Mouse (Mus musculus) C2C12 (cell line): ENCODE measurements at regions not wholly inside any gene's neighbourhood (a gene's known extent, or its start where the extent isn't known, plus 50 kb on each side); places are given as distances from the start of the nearest gene placed in this dataset.

Experiments used
- H3K27me3 ChIP-seq: one replicate; pipeline ENCODE4 v1.6.1; 2011; ENCODE audit not compliant: control insufficient read depth, insufficient read depth, insufficient read length
- H3K36me3 ChIP-seq: one replicate; pipeline ENCODE4 v1.6.1; 2011; ENCODE audit not compliant: control insufficient read depth, insufficient read depth
- H3K4me3 ChIP-seq: one replicate; pipeline ENCODE4 v1.5.1; 2011; ENCODE audit warnings: mild to moderate bottlenecking, control low read depth; ENCODE audit not compliant: poor library complexity, insufficient read depth, severe bottlenecking
- H3K79me2 ChIP-seq: one replicate; pipeline ENCODE4 v1.6.1; 2011; ENCODE audit not compliant: control insufficient read depth, insufficient read depth
- H3K79me3 ChIP-seq: one replicate; pipeline ENCODE4 v1.6.1; 2011; ENCODE audit warnings: low read depth, control low read depth
- H3ac ChIP-seq: one replicate; pipeline ENCODE3; 2011; ENCODE audit warnings: low read depth; ENCODE audit not compliant: control insufficient read depth, insufficient read length
- CEBPB ChIP-seq: IDR thresholded peaks from one replicate; pipeline ENCODE4 v1.6.1; 2011; ENCODE audit warnings: low read depth, mild to moderate bottlenecking, control low read depth, moderate library complexity
- CTCF ChIP-seq: IDR thresholded peaks from one replicate; pipeline ENCODE4 v1.5.1; 2011; ENCODE audit not compliant: control insufficient read depth, insufficient read depth, insufficient read length
- FOSL1 ChIP-seq: IDR thresholded peaks from one replicate; pipeline ENCODE4 v1.8.0; 2011; ENCODE audit warnings: mild to moderate bottlenecking, low read length; ENCODE audit not compliant: poor library complexity, insufficient read depth, severe bottlenecking
- MAX ChIP-seq: IDR thresholded peaks from one replicate; pipeline ENCODE4 v1.6.1; 2011; ENCODE audit warnings: mild to moderate bottlenecking, control low read depth
- MYOD1 ChIP-seq: IDR thresholded peaks from one replicate; pipeline ENCODE4 v1.6.1; 2011; ENCODE audit warnings: low read depth; ENCODE audit not compliant: control insufficient read depth, insufficient read length
- MYOG ChIP-seq: IDR thresholded peaks from one replicate; pipeline ENCODE4 v1.6.1; 2011; ENCODE audit not compliant: control insufficient read depth, insufficient read length; ENCODE audit errors: extremely low read depth
- USF1 ChIP-seq: IDR thresholded peaks from one replicate; pipeline ENCODE4 v1.6.1; 2011; ENCODE audit warnings: low read depth, mild to moderate bottlenecking, control low read depth, moderate library complexity

GRCm38 (mm10) chr6:100934424-100934823 lies 101.0 kb downstream of the Ppp4r2 start:
- peaks cover 42% of the 10 kb centered on the region for H3K27me3 ChIP-seq
- H3K79me2 ChIP-seq, result no peaks in the 10 kb centered on the region
- no peaks in the 10 kb centered on the region for H3K79me3 ChIP-seq
- H3K4me3 ChIP-seq, result no peak overlapping the region
- no peaks in the 10 kb centered on the region for H3K36me3 ChIP-seq
- H3ac ChIP-seq, result no peak overlapping the region
- TF ChIP-seq MYOG (no peak), USF1 (no peak), MAX (no peak), MYOD1 (no peak), CEBPB (no peak), CTCF (no peak)

GRCm38 (mm10) chr6:100937802-100938201 lies 104.4 kb downstream of the Ppp4r2 start:
- TF ChIP-seq CEBPB, result no peak
- no peak for TF ChIP-seq FOSL1
- no peak for TF ChIP-seq MAX
- TF ChIP-seq USF1, result no peak
- Histone ChIP-seq H3ac (no peak overlapping the region), H3K4me3 (no peak overlapping the region), H3K79me2 (no peaks in the 10 kb centered on the region), H3K27me3 (peaks cover 33% of the 10 kb centered on the region), H3K79me3 (no peaks in the 10 kb centered on the region), H3K36me3 (no peaks in the 10 kb centered on the region)

- H3K4me3 ChIP-seq, result no peak overlapping the region
- TF ChIP-seq FOSL1 (no peak), CEBPB (no peak), MYOG (no peak), MYOD1 (no peak), USF1 (no peak), CTCF (no peak), MAX (no peak)
- H3K79me2 ChIP-seq, result no peaks in the 10 kb centered on the region
- H3K36me3 ChIP-seq, result no peaks in the 10 kb centered on the region
- H3K27me3 ChIP-seq, result peaks cover 33% of the 10 kb centered on the region
- no peaks in the 10 kb centered on the region for H3K79me3 ChIP-seq
- no peak overlapping the region for H3ac ChIP-seq
Observed at GRCm38 (mm10) chr6:100938376-100938775, 105.0 kb downstream of the Ppp4r2 start.

- TF ChIP-seq MYOG (no peak), USF1 (no peak), MYOD1 (no peak), CTCF (no peak), MAX (no peak), FOSL1 (no peak), CEBPB (no peak)
- Histone ChIP-seq H3K27me3 (peaks cover 33% of the 10 kb centered on the region), H3K79me2 (no peaks in the 10 kb centered on the region), H3K79me3 (no peaks in the 10 kb centered on the region), H3ac (no peak overlapping the region), H3K4me3 (no peak overlapping the region), H3K36me3 (no peaks in the 10 kb centered on the region)
Observed at GRCm38 (mm10) chr6:100939042-100939441, 105.6 kb downstream of the Ppp4r2 start.

GRCm38 (mm10) chr6:100939766-100940165 lies 106.3 kb downstream of the Ppp4r2 start:
- TF ChIP-seq CEBPB (no peak), MYOG (no peak), MYOD1 (no peak), CTCF (no peak), MAX (no peak), USF1 (no peak), FOSL1 (no peak)
- Histone ChIP-seq H3K4me3 (no peak overlapping the region), H3ac (no peak overlapping the region), H3K27me3 (peaks cover 33% of the 10 kb centered on the region), H3K36me3 (no peaks in the 10 kb centered on the region), H3K79me3 (no peaks in the 10 kb centered on the region), H3K79me2 (no peaks in the 10 kb centered on the region)

DNA sequence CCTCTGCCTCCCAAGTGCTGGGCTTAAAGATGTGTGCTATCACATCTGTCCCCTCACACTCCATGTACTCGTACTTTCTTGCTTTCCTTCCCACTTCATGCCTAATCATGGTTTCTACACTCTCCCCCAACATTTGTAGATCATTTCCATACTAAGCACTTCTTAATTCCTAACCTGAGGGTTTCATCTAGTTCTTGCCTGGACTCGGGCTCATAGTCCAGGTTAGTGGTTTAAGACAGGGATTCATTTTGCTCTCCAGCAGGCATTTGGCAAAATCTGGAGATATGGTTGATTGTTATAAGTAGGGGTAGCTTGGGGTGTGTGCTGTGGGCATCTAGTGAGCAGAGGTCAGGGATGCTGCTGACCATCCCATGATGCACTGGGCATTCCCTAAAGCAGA lies 108.3 kb downstream of the Ppp4r2 start:
- H3K4me3 ChIP-seq, result no peak overlapping the region
- H3K79me2 ChIP-seq, result no peaks in the 10 kb centered on the region
- H3ac ChIP-seq, result no peak overlapping the region
- peaks cover 29% of the 10 kb centered on the region for H3K27me3 ChIP-seq
- H3K36me3 ChIP-seq, result no peaks in the 10 kb centered on the region
- no peaks in the 10 kb centered on the region for H3K79me3 ChIP-seq
- TF ChIP-seq USF1 (no peak), MYOD1 (no peak), CEBPB (no peak), MYOG (no peak), FOSL1 (no peak), MAX (no peak), CTCF (no peak)
